Mouse (Mus musculus): ENCODE measurements around the gene Tarsl2. TPM values are rescaled to one million over a fixed set of nuclear protein-coding genes. Genes with fewer than 3 reads are reported as not detected.
A peak's percentile ranks its signal among the peaks of the same experiment; 100 is the strongest.

Gene Tarsl2
- total RNA-seq, 4 experiments from 2014 or later: 40.1 to 41.8 (median 40.6) TPM

- no peak for DNase-seq (ENCODE audit: low spot score in 2 of 2)
These were observed 6.0 kb downstream of the Tarsl2 start for GRCm38 (mm10) chr7:65650662-65651061.

DNA sequence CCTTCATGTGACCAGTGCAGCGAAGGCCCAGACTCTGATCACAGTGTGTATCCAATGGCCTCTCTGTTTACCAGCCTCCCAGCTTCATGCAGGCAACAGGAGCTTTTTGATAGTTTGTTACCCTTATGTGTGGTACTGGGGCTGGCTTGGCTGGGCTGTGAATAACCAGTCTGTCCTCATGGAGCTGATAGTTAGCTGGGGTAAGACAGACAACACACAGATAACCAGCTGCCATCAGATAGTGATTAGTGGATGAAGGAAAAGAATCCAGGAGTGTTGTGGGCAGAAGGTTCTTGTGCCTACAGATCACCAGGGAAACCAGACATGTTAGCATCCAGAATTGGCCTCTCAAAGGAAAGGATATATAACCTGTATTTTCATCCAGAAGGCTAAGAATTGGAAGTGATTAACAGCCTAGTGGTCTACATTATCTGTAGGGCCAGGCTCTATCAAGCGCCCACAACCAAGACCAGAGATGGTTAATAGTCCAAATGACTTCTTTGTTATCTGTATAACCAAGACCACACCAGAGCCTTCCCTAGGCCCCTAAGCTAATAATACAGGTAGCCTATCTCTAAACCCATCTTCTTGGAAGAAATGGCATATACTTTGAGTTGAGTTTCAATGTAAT lies 12.9 kb downstream of the Tarsl2 start:
- no peak for DNase-seq (ENCODE audit: low spot score in 2 of 2)

DNA sequence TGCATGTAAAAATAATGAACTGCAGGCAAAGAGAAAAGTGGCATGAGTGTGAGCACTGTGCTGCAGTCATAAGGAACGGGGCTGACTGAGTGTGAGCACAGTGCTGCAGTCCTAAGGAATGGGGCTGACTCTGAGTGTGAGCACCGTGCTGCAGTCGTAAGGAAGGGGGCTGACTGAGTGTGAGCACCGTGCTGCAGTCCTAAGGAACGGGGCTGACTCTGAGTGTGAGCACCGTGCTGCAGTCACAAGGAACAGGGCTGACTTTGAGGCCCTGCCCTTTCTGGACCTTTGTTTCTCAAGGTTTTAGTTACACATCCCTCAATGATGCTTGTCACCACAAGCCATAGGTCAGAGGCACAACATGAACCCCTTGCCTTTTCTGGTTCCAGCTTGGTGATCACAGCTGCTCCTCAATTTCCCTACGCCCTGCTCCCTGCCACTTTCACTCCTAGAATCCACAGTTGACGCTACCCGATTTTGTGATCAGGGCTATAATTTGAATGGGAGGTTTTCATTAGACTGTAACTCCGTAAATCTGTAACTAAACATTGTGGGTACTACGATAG lies 18.6 kb downstream of the Tarsl2 start:
- DNase-seq (ENCODE audit: low spot score in 2 of 2): no peak

DNA sequence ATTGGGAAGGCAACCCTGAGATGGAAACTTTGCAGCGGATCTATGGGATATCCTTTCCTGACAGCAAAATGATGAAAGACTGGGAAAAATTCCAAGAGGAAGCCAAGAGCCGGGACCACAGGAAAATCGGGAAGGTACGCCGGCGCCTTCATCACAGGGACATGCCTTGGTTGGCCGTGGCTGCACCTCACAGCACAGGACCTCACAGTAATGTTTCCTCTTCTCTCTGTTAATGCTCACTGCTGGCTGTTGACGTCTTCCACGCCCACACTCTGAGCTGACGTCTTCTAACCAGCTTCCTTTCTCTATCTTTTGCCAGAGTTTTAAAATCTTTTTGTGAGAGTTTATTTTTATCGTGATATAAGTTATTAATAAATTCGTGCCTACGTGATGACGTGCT lies 19.2 kb downstream of the Tarsl2 start:
- DNase-seq (ENCODE audit: low spot score in 2 of 2): no peak

DNA sequence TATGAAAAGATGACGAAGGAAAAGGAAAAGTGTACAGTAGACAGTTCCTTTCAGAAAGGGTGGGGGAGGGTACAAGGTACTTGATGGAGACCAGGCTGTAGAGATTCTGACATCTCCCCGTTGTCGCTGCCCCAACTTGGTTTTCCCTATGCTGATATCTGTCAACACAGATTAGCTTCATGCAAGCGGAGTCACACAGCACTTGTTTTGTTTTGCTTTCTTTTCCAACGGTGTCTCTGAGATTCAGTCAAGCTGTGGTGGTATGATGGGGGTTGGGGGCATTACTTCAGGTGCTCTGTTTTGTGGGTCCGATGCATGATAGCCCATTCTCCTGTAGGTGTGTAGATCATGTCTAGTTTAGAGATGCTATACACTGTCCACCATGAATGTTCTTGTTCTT lies 22.8 kb downstream of the Tarsl2 start:
- no peak for DNase-seq (ENCODE audit: low spot score in 2 of 2)

DNA sequence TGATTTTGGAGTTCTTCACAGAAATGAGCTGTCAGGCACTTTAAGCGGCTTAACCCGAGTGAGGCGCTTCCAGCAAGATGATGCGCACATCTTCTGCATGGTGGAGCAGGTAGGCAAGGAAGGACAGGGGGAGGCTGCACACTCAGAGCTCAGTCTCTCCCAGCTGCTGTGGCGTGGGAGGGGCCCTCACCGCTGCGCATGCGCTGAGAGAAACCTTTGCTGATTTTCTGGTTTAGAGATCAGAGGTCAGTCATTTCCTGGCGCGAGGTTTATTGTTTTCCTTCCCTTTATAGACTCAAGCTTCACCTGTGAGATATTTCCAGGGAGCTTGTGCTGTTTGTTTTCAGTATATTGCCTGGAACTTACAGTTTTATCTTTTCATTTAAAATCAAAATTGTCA lies 33.4 kb downstream of the Tarsl2 start:
- DNase-seq (ENCODE audit: low spot score in 2 of 2): no peak

- DNase-seq (ENCODE audit: low spot score in 2 of 2): no peak
These were observed 34.4 kb downstream of the Tarsl2 start for GRCm38 (mm10) chr7:65678900-65679595.

DNA sequence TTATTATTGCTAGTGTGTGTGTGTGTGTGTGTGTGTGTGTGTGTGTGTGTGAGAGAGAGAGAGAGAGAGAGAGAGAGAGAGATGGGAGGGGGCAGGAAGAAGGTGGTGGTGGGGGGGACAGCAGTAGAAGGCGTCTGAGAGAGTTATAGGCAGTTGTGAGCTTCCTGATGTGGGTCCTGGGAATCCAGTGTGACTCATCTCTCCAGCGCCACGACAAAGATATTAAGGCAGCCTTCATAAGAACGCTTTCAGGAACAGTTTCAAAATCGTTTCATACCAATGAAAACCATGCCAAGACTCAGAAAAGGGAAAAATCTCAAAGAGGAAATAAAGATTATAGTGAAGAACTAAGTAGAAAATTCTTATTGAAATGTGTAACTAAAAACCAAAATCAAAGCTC lies 36.5 kb downstream of the Tarsl2 start:
- DNase-seq (ENCODE audit: low spot score in 2 of 2): no peak

DNA sequence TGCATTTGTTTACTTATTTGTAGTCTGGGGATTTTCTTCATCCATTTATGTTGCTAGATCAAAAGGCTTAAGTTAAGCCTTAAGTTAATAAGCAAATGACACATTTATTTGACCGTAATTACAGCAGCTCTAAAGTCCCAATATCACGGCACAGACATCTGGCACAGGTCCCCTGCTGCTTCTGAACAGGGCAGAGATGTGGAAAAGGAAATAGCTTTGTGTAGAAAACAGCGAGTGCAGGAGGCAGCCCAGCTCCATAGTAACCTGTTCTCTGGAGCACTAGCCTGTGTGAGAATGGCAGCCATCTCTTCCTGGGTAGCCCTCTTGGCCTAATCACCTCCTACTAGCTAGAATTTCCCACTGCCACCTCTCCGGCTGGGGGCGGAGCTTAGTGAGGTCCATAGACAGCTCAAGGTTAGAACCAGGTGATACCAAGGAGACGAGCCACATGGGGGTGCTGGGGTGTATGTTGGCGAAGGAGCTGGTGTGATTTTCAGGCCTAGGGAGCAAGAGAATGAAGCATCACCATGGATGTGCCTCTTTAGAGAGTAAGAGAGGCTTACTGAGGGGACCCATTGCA lies 39.6 kb downstream of the Tarsl2 start:
- no peak for DNase-seq (ENCODE audit: low spot score in 2 of 2)

DNA sequence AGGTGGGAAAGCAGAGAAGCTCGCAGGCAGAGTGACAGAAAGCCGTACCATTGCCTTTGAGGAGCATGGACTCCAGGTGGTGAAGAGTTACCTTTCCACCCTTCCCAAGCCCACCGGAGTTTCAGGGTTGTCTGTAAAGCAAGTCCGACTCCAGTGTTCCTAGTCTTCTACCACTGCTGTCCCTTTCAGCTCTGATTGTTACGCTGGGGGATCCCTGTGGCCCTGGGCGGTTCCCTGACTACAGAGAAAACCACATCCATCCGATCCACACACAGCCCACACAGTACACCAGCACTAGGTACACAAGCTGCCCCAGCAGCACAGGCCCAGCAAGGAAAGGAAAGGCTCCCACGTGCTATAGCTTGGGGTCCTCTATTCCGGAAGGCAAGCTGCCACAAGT lies 42.0 kb downstream of the Tarsl2 start:
- no peak for DNase-seq (ENCODE audit: low spot score in 2 of 2)

GRCm38 (mm10) chr7:65690869-65691268 lies 46.2 kb downstream of the Tarsl2 start, which contains the start of gene Tm2d3:
Tm2d3 (plus strand) TSS chr7:65691169.
- DNase-seq (ENCODE audit: low spot score in 2 of 2): no peak

GRCm38 (mm10) chr7:65691929-65692605 lies 47.4 kb downstream of the Tarsl2 start:
- DNase-seq (ENCODE audit: low spot score in 2 of 2): no peak

DNA sequence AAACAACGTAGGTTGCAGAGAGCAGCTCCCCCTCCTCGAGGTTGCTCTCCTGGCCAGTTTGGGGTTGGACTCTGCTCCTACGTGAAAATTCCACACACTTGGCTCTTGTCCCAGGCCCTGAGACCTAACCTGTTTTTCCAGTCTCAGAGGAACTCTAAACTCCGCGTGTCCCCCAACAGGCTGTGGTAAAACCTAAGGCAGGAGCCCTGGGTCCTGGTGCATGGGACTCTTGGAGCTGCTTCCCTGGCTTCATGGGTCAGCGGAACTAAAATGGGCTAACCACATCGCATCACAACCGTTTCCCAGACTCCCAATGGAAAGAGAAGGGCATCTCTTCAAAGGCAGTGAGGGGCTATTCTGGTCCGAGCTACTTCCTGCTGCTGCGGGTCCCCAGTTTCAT lies 48.2 kb downstream of the Tarsl2 start:
- no peak for DNase-seq (ENCODE audit: low spot score in 2 of 2)

DNA sequence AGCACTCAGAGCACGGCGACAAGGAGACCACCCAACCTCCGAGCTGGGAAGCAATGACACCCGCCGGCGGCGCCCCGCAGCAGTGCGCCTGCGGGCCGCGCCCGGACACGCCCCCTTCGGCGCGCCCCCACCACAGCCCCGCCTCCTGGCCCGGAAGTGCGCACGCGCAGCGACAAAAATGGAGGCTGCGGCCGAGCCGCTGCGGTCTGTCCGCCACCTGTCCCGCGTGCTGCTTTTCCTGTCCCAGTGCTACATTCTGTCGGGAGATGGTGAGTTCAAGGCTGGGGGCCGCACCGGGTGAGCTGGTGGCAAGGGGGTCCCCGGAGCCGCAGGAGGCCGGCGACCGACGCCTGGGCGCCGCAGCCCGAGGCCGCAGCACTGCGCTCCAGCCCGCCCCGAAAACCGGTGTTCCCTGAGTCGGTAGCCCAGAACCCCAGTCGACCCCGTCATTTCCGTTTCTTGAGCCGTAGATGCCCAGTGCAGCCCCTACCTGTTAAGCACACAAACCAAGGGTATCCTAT lies 48.7 kb downstream of the Tarsl2 start:
- peak; percentile 72 to 79 for DNase-seq (ENCODE audit: low spot score in 2 of 2)

- no peak for DNase-seq (ENCODE audit: low spot score in 2 of 2)
These were observed 51.8 kb downstream of the Tarsl2 start for GRCm38 (mm10) chr7:65696450-65696849.

GRCm38 (mm10) chr7:65702076-65702475 lies 57.4 kb downstream of the Tarsl2 start:
- DNase-seq (ENCODE audit: low spot score in 2 of 2): no peak

DNA sequence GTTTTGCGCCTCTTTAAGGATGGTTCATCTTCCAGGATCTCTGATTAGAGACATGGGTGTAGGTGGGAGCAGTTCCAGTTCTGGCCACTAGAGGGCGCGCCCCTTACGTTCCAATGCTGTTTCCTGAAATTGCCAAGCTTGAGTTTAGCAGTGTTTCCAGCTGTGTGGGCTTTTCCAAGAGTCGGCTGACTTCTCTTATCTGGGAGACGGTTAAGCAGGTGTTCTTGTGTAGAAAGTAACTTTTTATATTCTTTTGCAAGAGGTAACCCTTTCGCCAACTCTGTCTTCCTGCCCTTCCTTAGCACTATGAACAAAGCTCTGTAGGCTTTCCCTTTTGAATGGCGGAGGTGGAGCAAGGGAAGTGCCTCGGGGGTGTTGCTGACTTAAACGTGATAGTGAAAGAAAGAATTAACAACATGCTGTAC lies 60.1 kb downstream of the Tarsl2 start:
- peak; percentile 45 to 90 for DNase-seq (ENCODE audit: low spot score in 2 of 2)

DNA sequence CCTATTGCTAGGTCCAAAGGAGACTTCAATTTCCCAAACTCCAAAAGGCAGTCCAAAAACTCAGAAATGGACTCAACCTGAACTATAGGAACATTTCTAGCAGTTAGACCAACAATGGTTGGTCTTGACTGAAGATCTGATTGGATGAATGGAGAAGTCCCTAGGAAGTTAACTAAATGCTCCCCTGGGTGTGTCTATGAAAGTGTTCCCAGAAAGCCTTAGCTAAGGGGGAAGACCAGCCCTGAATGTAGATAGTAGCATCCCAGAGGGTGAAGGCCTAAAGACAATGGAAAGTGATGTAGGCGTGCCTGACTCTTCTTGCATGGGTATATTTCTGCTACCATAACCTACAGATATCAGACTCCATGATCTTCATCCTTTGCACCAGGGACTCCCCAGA lies 63.8 kb downstream of the Tarsl2 start:
- DNase-seq (ENCODE audit: low spot score in 2 of 2): no peak

DNA sequence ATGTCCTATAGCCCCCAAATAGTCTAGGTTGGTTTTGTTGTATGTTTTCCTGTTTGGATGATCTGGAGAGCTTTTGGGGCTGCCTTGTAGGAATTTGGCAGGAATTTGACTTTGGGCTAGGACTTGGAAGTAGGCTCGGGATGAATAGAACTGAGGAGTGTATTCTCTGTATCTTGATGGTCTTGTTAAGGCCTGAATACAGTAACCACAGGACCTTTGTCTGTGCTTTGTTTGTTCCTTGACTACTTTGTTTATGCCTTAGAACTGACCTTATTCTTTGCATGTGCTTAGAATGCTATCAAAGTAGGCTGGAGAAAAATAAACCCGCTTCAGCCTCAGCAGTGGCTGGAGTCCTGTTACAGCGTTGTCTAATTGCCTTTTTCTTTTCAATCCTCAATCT lies 65.6 kb downstream of the Tarsl2 start:
- DNase-seq (ENCODE audit: low spot score in 2 of 2): no peak

GRCm38 (mm10) chr7:65713782-65714181 lies 69.1 kb downstream of the Tarsl2 start:
- no peak for DNase-seq (ENCODE audit: low spot score in 2 of 2)

GRCm38 (mm10) chr7:65714304-65714703 lies 69.6 kb downstream of the Tarsl2 start:
- no peak for DNase-seq (ENCODE audit: low spot score in 2 of 2)

DNA sequence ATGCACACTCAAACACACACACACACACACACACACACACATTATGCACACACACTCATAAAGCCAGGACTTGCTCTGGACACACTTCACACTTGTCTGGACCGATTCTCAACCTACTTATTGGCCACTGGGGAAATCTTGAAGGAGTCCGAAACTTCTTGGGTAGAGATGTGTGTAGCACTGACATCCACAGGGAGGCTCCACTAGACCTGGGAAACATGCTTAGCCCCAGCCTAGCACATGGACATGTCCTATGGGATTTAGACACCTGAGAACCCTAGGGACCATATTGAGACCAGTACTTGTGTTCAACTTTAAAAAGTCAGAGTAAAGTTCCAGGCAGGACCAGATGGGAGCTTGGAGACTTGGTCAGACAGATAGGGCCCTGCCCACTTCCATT lies 89.3 kb downstream of the Tarsl2 start:
- no peak for DNase-seq (ENCODE audit: low spot score in 2 of 2)

Data from left cerebral cortex, adult 8-10 months (tissue).